Mouse (Mus musculus): Measurements from ENCODE around the gene Nos1ap. TPM values are rescaled to one million over a fixed set of nuclear protein-coding genes. Genes with fewer than 3 reads are reported as not detected.

The Nos1ap gene
- polyA plus RNA-seq, 1 experiment from 2014 or later: 14.6 TPM

DNA sequence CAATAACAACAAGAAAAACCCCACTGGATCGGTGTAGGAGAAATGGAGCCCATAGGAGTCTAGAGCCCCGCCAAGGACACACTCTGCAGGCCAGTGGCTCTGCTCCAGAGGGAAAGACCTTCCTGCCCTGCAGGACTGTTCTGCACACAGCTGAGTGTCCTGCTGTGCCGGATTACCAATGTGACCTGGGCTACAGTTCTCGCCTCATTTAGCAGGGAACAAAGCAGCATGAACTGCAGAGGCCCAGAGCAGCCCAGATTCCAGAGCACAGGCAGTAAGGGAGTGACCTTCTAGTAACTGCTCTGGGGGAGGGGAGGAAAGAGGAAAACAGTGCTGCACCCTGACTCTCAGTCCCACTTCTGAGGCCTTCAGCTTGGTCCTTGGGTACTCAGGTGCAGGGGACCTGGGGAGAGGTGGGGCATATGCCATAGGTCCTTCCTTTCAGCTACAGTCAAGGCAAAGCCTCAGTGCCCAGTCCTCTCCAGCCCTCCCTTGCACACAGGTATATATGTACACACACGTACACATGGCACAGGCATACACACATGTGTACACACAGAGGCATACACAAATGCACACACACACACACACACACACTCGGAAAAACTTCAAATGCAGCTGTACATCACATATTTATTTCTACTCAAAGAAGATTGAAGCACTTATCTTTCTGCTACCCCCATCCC is 68.0 kb downstream of the Nos1ap start:
- H3K36me3 ChIP-seq (ENCODE audit: control insufficient read depth, insufficient read depth): no peaks in the 10 kb centered on the region
- 48% methylated on average over 6 of the region's 6 CpGs for WGBS
- peaks cover 12% of the 10 kb centered on the region for H3K4me1 ChIP-seq (ENCODE audit: control insufficient read depth, insufficient read depth, low read length)
- H3K9ac ChIP-seq (ENCODE audit: low read length): peak overlapping the region; percentile 28; the same call in 1 of the 2 replicates
- peak; percentile 75 for ATAC-seq (replicated peaks; ENCODE audit: extremely low read depth, insufficient read depth, low FRiP score)
- peak overlapping the region; percentile 2; the same call in 1 of the 2 replicates for H3K4me2 ChIP-seq (ENCODE audit: low read depth, low read length)
- peak overlapping the region; percentile 84 for H3K27ac ChIP-seq (ENCODE audit: low read length)
- H3K9me3 ChIP-seq (replicated peaks; ENCODE audit: control insufficient read depth, low read length): no peaks in the 10 kb centered on the region
- no peaks in the 10 kb centered on the region for H3K27me3 ChIP-seq (ENCODE audit: control insufficient read depth, insufficient read depth, low read length)
- H3K4me3 ChIP-seq (ENCODE audit: low read length): no peak overlapping the region

DNA sequence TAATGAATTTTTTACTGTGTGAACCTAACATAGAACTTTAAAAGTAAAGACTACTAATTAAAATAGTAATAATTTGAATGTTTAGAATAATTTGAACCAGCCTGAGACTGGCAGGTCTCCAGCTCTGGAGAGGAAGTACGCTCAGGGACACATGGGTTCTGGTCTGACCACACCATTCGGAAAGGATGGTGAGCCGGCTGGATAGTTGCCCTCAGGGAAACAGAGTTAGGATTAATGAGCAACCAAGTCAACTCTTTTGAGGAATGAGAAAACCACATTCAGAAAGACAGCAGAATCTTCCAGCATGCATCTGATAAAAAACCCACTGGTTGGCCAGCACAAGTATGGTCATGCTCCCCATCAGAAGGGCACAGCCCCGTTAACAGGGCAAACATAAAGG is 69.5 kb downstream of the Nos1ap start:
- 86% methylated on average over 4 of the region's 4 CpGs for WGBS
- no peaks in the 10 kb centered on the region for H3K27me3 ChIP-seq (ENCODE audit: control insufficient read depth, insufficient read depth, low read length)
- H3K27ac ChIP-seq (ENCODE audit: low read length): no peak overlapping the region
- peaks cover 12% of the 10 kb centered on the region for H3K4me1 ChIP-seq (ENCODE audit: control insufficient read depth, insufficient read depth, low read length)
- H3K9me3 ChIP-seq (replicated peaks; ENCODE audit: control insufficient read depth, low read length): no peaks in the 10 kb centered on the region
- no peak for ATAC-seq (replicated peaks; ENCODE audit: extremely low read depth, insufficient read depth, low FRiP score)
- no peak overlapping the region for H3K4me2 ChIP-seq (ENCODE audit: low read depth, low read length)
- H3K4me3 ChIP-seq (ENCODE audit: low read length): no peak overlapping the region
- H3K9ac ChIP-seq (ENCODE audit: low read length): no peak overlapping the region
- H3K36me3 ChIP-seq (ENCODE audit: control insufficient read depth, insufficient read depth): no peaks in the 10 kb centered on the region

DNA sequence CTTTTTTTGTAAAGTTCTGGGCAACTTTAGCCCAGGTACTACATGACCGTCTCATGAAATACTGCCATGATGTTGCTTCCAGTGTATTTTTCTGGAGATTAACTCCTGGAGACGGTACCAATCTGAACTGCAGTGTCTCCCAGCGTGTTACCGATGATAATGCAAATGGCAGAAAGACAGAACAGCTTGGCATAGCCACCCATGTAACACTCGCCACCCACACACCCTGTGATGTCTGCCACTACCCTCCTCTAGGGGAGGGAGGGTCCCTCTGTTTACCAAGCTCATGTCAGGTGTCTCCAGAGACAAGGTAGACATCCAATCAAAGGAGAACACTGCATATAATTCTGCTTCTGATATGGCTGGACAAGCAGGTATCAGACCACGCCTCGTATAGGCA is 70.0 kb downstream of the Nos1ap start:
- H3K27me3 ChIP-seq (ENCODE audit: control insufficient read depth, insufficient read depth, low read length): no peaks in the 10 kb centered on the region
- no peaks in the 10 kb centered on the region for H3K36me3 ChIP-seq (ENCODE audit: control insufficient read depth, insufficient read depth)
- no peak overlapping the region for H3K9ac ChIP-seq (ENCODE audit: low read length)
- no peak overlapping the region for H3K27ac ChIP-seq (ENCODE audit: low read length)
- peaks cover 12% of the 10 kb centered on the region for H3K4me1 ChIP-seq (ENCODE audit: control insufficient read depth, insufficient read depth, low read length)
- no peak overlapping the region for H3K4me2 ChIP-seq (ENCODE audit: low read depth, low read length)
- no peaks in the 10 kb centered on the region for H3K9me3 ChIP-seq (replicated peaks; ENCODE audit: control insufficient read depth, low read length)
- H3K4me3 ChIP-seq (ENCODE audit: low read length): no peak overlapping the region
- ATAC-seq (replicated peaks; ENCODE audit: extremely low read depth, insufficient read depth, low FRiP score): no peak
- WGBS: 90% methylated on average over 7 of the region's 7 CpGs

DNA sequence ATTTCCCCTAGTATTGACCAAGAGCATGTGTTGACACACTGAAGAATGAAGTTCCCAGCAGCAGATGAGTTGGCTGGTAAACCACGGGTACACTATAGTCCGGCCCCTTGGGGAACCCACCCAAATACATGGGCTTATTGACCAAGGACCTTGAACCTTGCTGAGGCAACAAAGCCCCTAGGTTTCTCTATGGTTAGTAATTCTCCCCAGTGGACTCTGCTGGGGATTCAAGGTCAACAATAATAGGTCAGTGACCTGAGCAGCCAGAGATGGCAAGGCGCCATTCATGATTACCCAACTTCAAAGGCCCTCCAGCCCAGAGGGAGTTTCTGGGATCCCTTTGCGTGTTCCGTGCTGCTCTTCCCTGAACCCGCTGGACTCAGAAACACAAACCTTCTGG is 73.5 kb downstream of the Nos1ap start:
- WGBS: 88% methylated on average over 6 of the region's 6 CpGs
- Histone ChIP-seq H3K4me3 (ENCODE audit: low read length) (no peak overlapping the region), H3K4me2 (ENCODE audit: low read depth, low read length) (no peak overlapping the region), H3K9ac (ENCODE audit: low read length) (no peak overlapping the region), H3K36me3 (ENCODE audit: control insufficient read depth, insufficient read depth) (no peaks in the 10 kb centered on the region), H3K27ac (ENCODE audit: low read length) (no peak overlapping the region), H3K9me3 (replicated peaks; ENCODE audit: control insufficient read depth, low read length) (no peaks in the 10 kb centered on the region), H3K4me1 (ENCODE audit: control insufficient read depth, insufficient read depth, low read length) (peaks cover 6% of the 10 kb centered on the region), H3K27me3 (ENCODE audit: control insufficient read depth, insufficient read depth, low read length) (no peaks in the 10 kb centered on the region)
- no peak for ATAC-seq (replicated peaks; ENCODE audit: extremely low read depth, insufficient read depth, low FRiP score)

DNA sequence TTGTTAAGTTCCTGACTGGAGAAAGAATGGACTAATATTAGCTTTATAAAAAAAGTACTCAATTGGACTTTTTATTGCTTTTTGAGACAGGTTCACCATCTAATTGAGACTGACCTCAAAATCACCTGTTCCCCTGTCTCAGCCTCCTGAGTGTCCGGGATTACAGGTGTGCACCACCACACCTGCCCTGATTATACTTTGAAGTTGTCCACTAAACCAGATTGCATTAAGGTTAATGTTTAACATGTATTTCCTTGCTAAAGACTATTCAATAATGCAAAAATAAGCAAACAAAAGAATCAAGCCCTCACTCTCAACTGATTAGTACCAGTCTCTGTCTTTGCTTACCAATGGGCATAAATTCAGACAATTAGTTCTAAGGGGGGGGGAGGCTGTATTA is 74.2 kb downstream of the Nos1ap start:
- no peak overlapping the region for H3K4me3 ChIP-seq (ENCODE audit: low read length)
- H3K9me3 ChIP-seq (replicated peaks; ENCODE audit: control insufficient read depth, low read length): no peaks in the 10 kb centered on the region
- H3K4me1 ChIP-seq (ENCODE audit: control insufficient read depth, insufficient read depth, low read length): peaks cover 6% of the 10 kb centered on the region
- H3K36me3 ChIP-seq (ENCODE audit: control insufficient read depth, insufficient read depth): no peaks in the 10 kb centered on the region
- ATAC-seq (replicated peaks; ENCODE audit: extremely low read depth, insufficient read depth, low FRiP score): no peak
- no peak overlapping the region for H3K4me2 ChIP-seq (ENCODE audit: low read depth, low read length)
- no peak overlapping the region for H3K9ac ChIP-seq (ENCODE audit: low read length)
- 77% methylated on average over 1 of the region's 1 CpGs for WGBS
- H3K27ac ChIP-seq (ENCODE audit: low read length): no peak overlapping the region
- H3K27me3 ChIP-seq (ENCODE audit: control insufficient read depth, insufficient read depth, low read length): no peaks in the 10 kb centered on the region

DNA sequence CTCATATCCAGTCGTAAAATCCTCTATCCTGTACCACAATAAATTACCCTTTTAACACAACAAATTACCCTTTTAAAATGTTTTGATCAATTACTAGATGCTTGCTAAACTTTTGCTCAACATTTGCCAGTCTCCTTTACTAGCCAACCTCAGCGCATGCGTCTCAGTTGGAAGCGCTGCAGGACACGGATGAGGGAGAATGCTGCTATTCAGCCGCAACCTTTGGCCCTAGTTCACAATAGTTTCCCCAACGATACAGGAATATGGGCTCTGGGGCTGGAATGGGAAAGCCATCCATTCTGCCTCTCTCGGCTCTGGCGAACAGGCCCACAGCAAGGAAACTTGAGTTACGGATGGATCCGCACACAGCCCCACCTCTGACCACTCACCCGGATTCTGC is 75.4 kb downstream of the Nos1ap start:
- H3K27me3 ChIP-seq (ENCODE audit: control insufficient read depth, insufficient read depth, low read length): no peaks in the 10 kb centered on the region
- no peaks in the 10 kb centered on the region for H3K36me3 ChIP-seq (ENCODE audit: control insufficient read depth, insufficient read depth)
- H3K27ac ChIP-seq (ENCODE audit: low read length): no peak overlapping the region
- H3K9ac ChIP-seq (ENCODE audit: low read length): no peak overlapping the region
- no peak overlapping the region for H3K4me3 ChIP-seq (ENCODE audit: low read length)
- no peak overlapping the region for H3K4me2 ChIP-seq (ENCODE audit: low read depth, low read length)
- ATAC-seq (replicated peaks; ENCODE audit: extremely low read depth, insufficient read depth, low FRiP score): no peak
- peaks cover 9% of the 10 kb centered on the region for H3K4me1 ChIP-seq (ENCODE audit: control insufficient read depth, insufficient read depth, low read length)
- no peaks in the 10 kb centered on the region for H3K9me3 ChIP-seq (replicated peaks; ENCODE audit: control insufficient read depth, low read length)
- 88% methylated on average over 12 of the region's 12 CpGs for WGBS

DNA sequence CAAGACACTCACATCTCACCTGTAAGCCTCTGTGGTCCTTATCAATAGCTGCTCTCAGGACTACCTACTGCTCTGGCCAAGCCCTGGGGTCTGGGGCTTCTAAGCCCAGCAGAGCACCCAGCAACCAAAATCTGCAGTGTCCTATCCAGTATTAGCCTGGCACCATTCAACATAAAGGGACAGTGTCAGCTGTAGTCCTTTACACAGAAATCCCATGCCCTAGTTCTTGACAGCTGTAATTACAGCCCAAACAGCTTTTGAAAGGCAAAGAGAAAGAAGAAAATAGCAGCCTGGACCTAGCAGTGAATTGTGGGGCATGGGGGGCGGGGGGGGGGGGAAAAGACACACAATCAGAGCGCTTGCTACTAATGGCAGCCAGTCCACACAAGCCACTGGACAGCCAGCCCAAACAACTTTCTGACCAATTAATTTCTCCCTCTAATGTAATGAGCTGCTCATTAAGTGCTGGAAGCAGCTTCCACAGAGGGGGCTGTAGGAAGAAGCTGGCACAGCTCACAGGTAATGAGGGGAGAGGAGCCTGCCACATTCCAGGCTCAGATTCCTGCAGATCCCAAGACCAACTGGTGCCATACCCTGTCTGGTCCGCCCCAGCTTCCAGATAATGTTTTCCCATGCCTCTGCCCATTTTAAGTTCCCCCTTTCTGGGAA is 77.1 kb downstream of the Nos1ap start:
- H3K27me3 ChIP-seq (ENCODE audit: control insufficient read depth, insufficient read depth, low read length): no peaks in the 10 kb centered on the region
- no peaks in the 10 kb centered on the region for H3K36me3 ChIP-seq (ENCODE audit: control insufficient read depth, insufficient read depth)
- H3K4me3 ChIP-seq (ENCODE audit: low read length): no peak overlapping the region
- H3K4me1 ChIP-seq (ENCODE audit: control insufficient read depth, insufficient read depth, low read length): peaks cover 9% of the 10 kb centered on the region
- no peak overlapping the region for H3K9ac ChIP-seq (ENCODE audit: low read length)
- H3K27ac ChIP-seq (ENCODE audit: low read length): no peak overlapping the region
- 78% methylated on average over 3 of the region's 3 CpGs for WGBS
- H3K4me2 ChIP-seq (ENCODE audit: low read depth, low read length): no peak overlapping the region
- H3K9me3 ChIP-seq (replicated peaks; ENCODE audit: control insufficient read depth, low read length): no peaks in the 10 kb centered on the region
- no peak for ATAC-seq (replicated peaks; ENCODE audit: extremely low read depth, insufficient read depth, low FRiP score)

DNA sequence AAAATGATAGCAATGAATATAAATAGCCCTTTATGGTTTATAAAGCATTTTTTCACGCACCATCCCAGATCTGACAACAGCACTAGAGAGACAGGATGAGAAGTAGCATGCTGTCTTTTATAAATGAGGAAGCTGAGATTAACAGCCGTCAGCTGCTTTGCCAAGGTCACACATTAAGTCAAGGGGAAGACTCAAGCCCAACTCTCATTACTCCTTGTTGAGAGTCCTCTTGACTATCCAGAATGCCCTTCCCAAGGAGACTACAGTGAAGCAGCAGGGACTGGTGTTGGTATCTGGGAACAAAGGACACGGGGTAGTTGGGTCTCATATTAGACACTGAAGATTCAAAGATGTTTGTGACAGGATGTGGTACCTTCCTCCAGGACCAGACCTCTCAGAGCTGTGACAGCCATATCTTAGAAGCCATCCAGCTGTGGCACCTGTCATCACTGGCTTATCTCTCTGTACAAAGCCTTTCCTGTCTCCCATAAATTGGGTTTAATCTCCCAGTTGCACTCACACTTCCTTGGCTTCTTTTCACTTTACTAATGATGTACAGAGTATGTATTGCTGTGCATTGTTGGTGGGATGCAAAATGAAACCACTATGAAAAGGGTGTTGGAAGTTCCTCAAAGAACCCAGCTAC is 78.9 kb downstream of the Nos1ap start:
- Histone ChIP-seq H3K9ac (ENCODE audit: low read length) (no peak overlapping the region), H3K4me1 (ENCODE audit: control insufficient read depth, insufficient read depth, low read length) (peaks cover 17% of the 10 kb centered on the region), H3K9me3 (replicated peaks; ENCODE audit: control insufficient read depth, low read length) (no peaks in the 10 kb centered on the region), H3K27me3 (ENCODE audit: control insufficient read depth, insufficient read depth, low read length) (no peaks in the 10 kb centered on the region), H3K27ac (ENCODE audit: low read length) (0 out of 2 replicates have a peak overlapping the region, but pooled peaks have one; percentile 1), H3K4me2 (ENCODE audit: low read depth, low read length) (no peak overlapping the region), H3K4me3 (ENCODE audit: low read length) (no peak overlapping the region), H3K36me3 (ENCODE audit: control insufficient read depth, insufficient read depth) (no peaks in the 10 kb centered on the region)
- 21% methylated on average over 3 of the region's 3 CpGs for WGBS
- no peak for ATAC-seq (replicated peaks; ENCODE audit: extremely low read depth, insufficient read depth, low FRiP score)

DNA sequence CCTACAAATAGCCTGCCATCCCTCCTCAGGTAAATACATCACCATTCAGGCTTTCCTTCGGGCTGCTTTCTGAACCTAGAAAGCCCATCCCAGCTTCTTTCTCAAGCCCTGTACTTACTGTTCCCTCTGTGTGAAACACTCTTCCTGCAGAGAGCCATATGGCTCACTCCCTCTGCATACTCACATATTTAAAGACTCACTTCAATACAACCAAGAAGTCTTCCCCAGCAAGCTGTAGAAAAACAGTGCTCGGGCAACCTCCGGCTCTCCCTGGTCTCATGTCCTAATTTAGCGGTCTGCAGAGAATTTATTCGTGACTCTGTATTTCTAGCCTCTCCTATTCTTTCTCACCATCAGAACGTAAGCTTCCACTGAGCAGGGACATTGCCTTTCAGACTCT is 83.4 kb downstream of the Nos1ap start:
- H3K4me1 ChIP-seq (ENCODE audit: control insufficient read depth, insufficient read depth, low read length): peaks cover 57% of the 10 kb centered on the region
- no peak overlapping the region for H3K9ac ChIP-seq (ENCODE audit: low read length)
- H3K4me2 ChIP-seq (ENCODE audit: low read depth, low read length): no peak overlapping the region
- no peak overlapping the region for H3K27ac ChIP-seq (ENCODE audit: low read length)
- H3K9me3 ChIP-seq (replicated peaks; ENCODE audit: control insufficient read depth, low read length): no peaks in the 10 kb centered on the region
- no peaks in the 10 kb centered on the region for H3K36me3 ChIP-seq (ENCODE audit: control insufficient read depth, insufficient read depth)
- H3K4me3 ChIP-seq (ENCODE audit: low read length): no peak overlapping the region
- H3K27me3 ChIP-seq (ENCODE audit: control insufficient read depth, insufficient read depth, low read length): no peaks in the 10 kb centered on the region
- no peak for ATAC-seq (replicated peaks; ENCODE audit: extremely low read depth, insufficient read depth, low FRiP score)
- 68% methylated on average over 6 of the region's 6 CpGs for WGBS
